Mouse (Mus musculus): ENCODE measurements around the gene Btrc. TPM values are rescaled to one million over a fixed set of nuclear protein-coding genes. Genes with fewer than 3 reads are reported as not detected.

The Btrc gene
- total and polyA plus RNA-seq, 3 experiments = 11.0 to 20.7 (median 14.0) TPM

GRCm38 (mm10) chr19:45574941-45575631 is 211.6 kb downstream of the Btrc start:
- Histone ChIP-seq H3K27ac (ENCODE audit: insufficient read depth, low read depth) (no peak overlapping the region), H3K79me2 (replicated peaks; ENCODE audit: control insufficient read depth, extremely low read depth, insufficient read depth, poor library complexity, severe bottlenecking) (no peaks in the 10 kb centered on the region), H3K36me3 (replicated peaks in 1 of 2; ENCODE audit: control insufficient read depth in 1 of 2, insufficient read depth in 1 of 2, low read length in 1 of 2) (peaks cover 47 to 89% of the 10 kb centered on the region in 2 experiments), H3K4me3 (replicated peaks in 1 of 3; ENCODE audit: low read depth in 2 of 3, low read length in 2 of 3, poor library complexity in 1 of 3) (no peak overlapping the region), H3K4me2 (ENCODE audit: insufficient read depth, low read depth, poor library complexity, severe bottlenecking) (no peak overlapping the region), H3K27me3 (replicated peaks) (no peaks in the 10 kb centered on the region), H3K9ac (ENCODE audit: insufficient read depth, low read depth) (no peak overlapping the region), H3K4me1 (ENCODE audit: control insufficient read depth in 1 of 2, insufficient read depth in 2 of 2) (peaks cover 0 to 19% of the 10 kb centered on the region in 2 experiments; a peak in 2 of 4 replicates), H3K9me3 (replicated peaks; ENCODE audit: low read length) (no peaks in the 10 kb centered on the region)
- in situ Hi-C loops (cut with MboI; ENCODE audit: low pct_ligation_motif_present, low pct_unique_long_range_greater_than_20kb, low sequenced_read_pairs) (loop anchor here (5.0 to 25.0 kb wide), 2 partner anchors 172 to 437 kb away; partner anchors contain the start of genes Hps6 and Npm3), dilution Hi-C loops (cut with MboI; ENCODE audit: extremely low pct_ligation_motif_present, extremely low pct_unique_long_range_greater_than_20kb, low sequenced_read_pairs) (no loop called here)
- TF ChIP-seq POLR2AphosphoS2 (IDR thresholded peaks at IDR 0.05; ENCODE audit: low read depth, low read length) (no peak), EP300 (IDR thresholded peaks at IDR 0.05; ENCODE audit: low read length) (no peak), MAFK (IDR thresholded peaks at IDR 0.05; ENCODE audit: insufficient replicate concordance, low read length) (no peak), NELFE (IDR thresholded peaks at IDR 0.05; ENCODE audit: low read depth, low read length) (no peak), TCF12 (IDR thresholded peaks at IDR 0.05; ENCODE audit: low read depth, low read length) (no peak), USF2 (conservative IDR thresholded peaks at IDR 0.05; ENCODE audit: low read depth, low read length) (no peak), BHLHE40 (IDR thresholded peaks at IDR 0.05; ENCODE audit: low read depth, low read length) (no peak), KAT2A (IDR thresholded peaks at IDR 0.05; ENCODE audit: insufficient replicate concordance, low read length) (no peak), JUN (IDR thresholded peaks at IDR 0.05; ENCODE audit: insufficient read depth, low read depth, low read length) (no peak), ZMIZ1 (IDR thresholded peaks at IDR 0.05; ENCODE audit: low read depth, low read length) (no peak), MAZ (IDR thresholded peaks at IDR 0.05; ENCODE audit: low read depth, low read length) (no peak), USF1 (IDR thresholded peaks at IDR 0.05; ENCODE audit: low read depth, low read length) (no peak), ZNF384 (IDR thresholded peaks at IDR 0.05; ENCODE audit: low read depth, low read length) (no peak)
- no peak for DNase-seq (ENCODE audit: extremely low read depth)

GRCm38 (mm10) chr19:45575632-45576001 is 212.1 kb downstream of the Btrc start:
- no peaks in the 10 kb centered on the region for H3K9me3 ChIP-seq (replicated peaks; ENCODE audit: low read length)
- in situ Hi-C loops (cut with MboI; ENCODE audit: low pct_ligation_motif_present, low pct_unique_long_range_greater_than_20kb, low sequenced_read_pairs) = no loop called here
- no peak overlapping the region for H3K4me3 ChIP-seq (replicated peaks in 1 of 3; ENCODE audit: low read depth in 2 of 3, low read length in 2 of 3, poor library complexity in 1 of 3)
- peaks cover 0 to 19% of the 10 kb centered on the region in 2 experiments; a peak in 2 of 4 replicates for H3K4me1 ChIP-seq (ENCODE audit: control insufficient read depth in 1 of 2, insufficient read depth in 2 of 2)
- no peak overlapping the region for H3K9ac ChIP-seq (ENCODE audit: insufficient read depth, low read depth)
- H3K27ac ChIP-seq (ENCODE audit: insufficient read depth, low read depth) = no peak overlapping the region
- H3K36me3 ChIP-seq (replicated peaks in 1 of 2; ENCODE audit: control insufficient read depth in 1 of 2, insufficient read depth in 1 of 2, low read length in 1 of 2) = peaks cover 47 to 91% of the 10 kb centered on the region in 2 experiments
- dilution Hi-C loops (cut with MboI; ENCODE audit: extremely low pct_ligation_motif_present, extremely low pct_unique_long_range_greater_than_20kb, low sequenced_read_pairs) = no loop called here
- no peaks in the 10 kb centered on the region for H3K79me2 ChIP-seq (replicated peaks; ENCODE audit: control insufficient read depth, extremely low read depth, insufficient read depth, poor library complexity, severe bottlenecking)
- H3K4me2 ChIP-seq (ENCODE audit: insufficient read depth, low read depth, poor library complexity, severe bottlenecking) = no peak overlapping the region
- no peak for TF ChIP-seq MYC (IDR thresholded peaks at IDR 0.05; ENCODE audit: low read depth, low read length)
- TF ChIP-seq ELF1 (IDR thresholded peaks at IDR 0.05; ENCODE audit: low read depth, low read length) = no peak
- TF ChIP-seq ZKSCAN1 (IDR thresholded peaks at IDR 0.05; ENCODE audit: borderline replicate concordance, low read depth, low read length) = no peak
- TF ChIP-seq E2F4 (IDR thresholded peaks at IDR 0.05; ENCODE audit: insufficient replicate concordance, low read depth, low read length) = no peak
- TF ChIP-seq SMC3 (IDR thresholded peaks at IDR 0.05; ENCODE audit: low read depth, low read length) = no peak
- no peak for TF ChIP-seq CHD2 (IDR thresholded peaks at IDR 0.05; ENCODE audit: low read length)
- TF ChIP-seq ZMIZ1 (IDR thresholded peaks at IDR 0.05; ENCODE audit: low read depth, low read length) = no peak
- no peak for TF ChIP-seq RAD21 (IDR thresholded peaks at IDR 0.05; ENCODE audit: low read depth, low read length)
- TF ChIP-seq POLR2A (IDR thresholded peaks at IDR 0.05; ENCODE audit: low read depth, low read length) = no peak
- no peak for TF ChIP-seq MEF2A (IDR thresholded peaks at IDR 0.05; ENCODE audit: borderline replicate concordance, low read depth, low read length)
- TF ChIP-seq ZNF384 (IDR thresholded peaks at IDR 0.05; ENCODE audit: low read depth, low read length) = no peak
- no peak for TF ChIP-seq UBTF (IDR thresholded peaks at IDR 0.05; ENCODE audit: low read depth, low read length)
- TF ChIP-seq JUND (conservative IDR thresholded peaks at IDR 0.05; ENCODE audit: low read depth, low read length) = no peak
- no peak for TF ChIP-seq BHLHE40 (IDR thresholded peaks at IDR 0.05; ENCODE audit: low read depth, low read length)
- no peak for TF ChIP-seq ZC3H11A (IDR thresholded peaks at IDR 0.05; ENCODE audit: low read depth, low read length)
- TF ChIP-seq PAX5 (IDR thresholded peaks at IDR 0.05; ENCODE audit: low read length) = no peak
- no peak for DNase-seq (ENCODE audit: extremely low read depth)
- no peaks in the 10 kb centered on the region for H3K27me3 ChIP-seq (replicated peaks)

Data from CH12.LX (cell line).